Mouse (Mus musculus) ES-E14 (cell line): ENCODE data around the gene Gm9045.

Source experiments
- CHD2 ChIP-seq: IDR thresholded peaks from 2 replicates; pipeline ENCODE4 v1.6.1; 2014; ENCODE audit warnings: mild to moderate bottlenecking, low read depth, low read length, inconsistent platforms
- HCFC1 ChIP-seq: IDR thresholded peaks from 2 replicates; pipeline ENCODE4 v1.6.1; 2012; ENCODE audit warnings: low read length, inconsistent platforms, borderline replicate concordance; ENCODE audit not compliant: insufficient read depth

DNA sequence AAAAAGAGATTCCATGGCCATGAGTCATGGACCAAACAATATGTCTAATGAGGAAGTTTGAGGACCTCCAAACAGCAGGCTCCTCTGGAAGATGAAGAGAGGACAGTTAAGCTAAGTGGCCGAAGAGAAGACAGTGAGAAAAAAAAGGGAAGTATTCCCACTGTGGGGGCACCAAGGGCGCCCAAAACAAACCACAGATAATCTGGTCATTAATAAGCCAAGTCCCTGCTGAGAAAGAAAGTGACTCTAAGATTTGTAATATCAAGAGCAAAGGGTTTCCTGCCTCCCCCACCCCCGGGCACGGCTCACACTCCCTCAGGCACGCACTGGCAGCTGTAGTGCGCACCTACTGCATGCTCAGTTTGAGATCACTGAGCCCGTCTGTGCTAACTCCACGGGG is 18.6 kb downstream of the Gm9045 start:
- TF ChIP-seq CHD2: no peak
- TF ChIP-seq HCFC1: no peak
